Comparison of ENCODE assay signal across 16 mouse cellular contexts in the genomic region with DNA sequence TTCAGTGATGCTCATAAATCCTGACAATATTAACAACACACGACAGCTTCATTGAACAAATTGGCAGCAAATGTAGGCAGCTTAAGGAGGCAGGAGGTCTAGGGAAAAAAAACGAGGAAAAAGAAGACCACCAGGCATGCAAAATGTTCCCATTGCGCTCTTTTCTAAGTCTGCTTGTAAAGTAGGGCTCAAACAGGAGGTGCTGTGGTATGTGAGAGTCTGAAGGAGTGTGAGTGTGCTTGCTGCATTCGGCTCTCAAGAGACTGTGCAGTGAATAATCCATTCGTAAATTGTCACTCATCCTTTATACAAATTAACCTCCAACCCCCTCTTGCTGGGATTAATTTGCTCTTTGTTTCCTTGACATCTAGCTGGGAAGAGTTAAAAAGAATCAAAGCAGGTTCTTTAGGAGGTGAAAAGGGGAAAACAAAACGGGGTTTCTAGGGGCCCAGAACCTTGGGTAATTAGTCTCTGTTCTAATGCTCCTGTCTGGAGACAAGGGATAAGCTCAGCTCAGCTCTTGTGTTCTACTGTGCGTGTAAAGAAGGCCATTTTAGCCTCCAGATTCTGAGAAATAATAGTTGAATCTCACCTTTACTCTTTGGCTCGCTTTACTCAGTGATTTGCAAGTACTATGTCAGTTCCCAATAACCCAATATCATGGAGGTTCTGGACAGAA.
DNase-seq lines count a peak whose midpoint lies in the region; ATAC-seq and TF ChIP-seq lines count a peak whose summit lies in the region.
"Had no signal": no experiment of that assay in that cellular context is flagged by ENCODE, and none has a peak within 500 bp of the region (broad histone marks: within the 10 kb centered on the region; RNA-seq: fewer than 3 reads in every experiment).

No protein-coding gene starts in this region.

- H3K4me1 ChIP-seq in lung, embryonic 14.5 days (ENCODE audit: insufficient read depth), result 0 out of 2 replicates have a peak, but pooled peaks cover 3% of the 10 kb centered on the region
- H3K4me1 ChIP-seq in forebrain, embryonic 13.5 days, result peaks cover 13% of the 10 kb centered on the region
- H3K4me1 ChIP-seq in hindbrain, embryonic 15.5 days (replicated peaks), result peaks cover 19% of the 10 kb centered on the region

- no peaks in the 10 kb centered on the region for H3K27me3 ChIP-seq in lung, embryonic 14.5 days (ENCODE audit: insufficient read depth, low read length)
- no peaks in the 10 kb centered on the region; the same call in 1 of the 2 replicates for H3K27me3 ChIP-seq in forebrain, embryonic 13.5 days
- H3K27me3 ChIP-seq in hindbrain, embryonic 15.5 days, result no peaks in the 10 kb centered on the region

- 0 out of 2 replicates have a peak, but pooled peaks have one; percentile 52 for ATAC-seq in lung, embryonic 14.5 days (ENCODE audit: insufficient read depth)
- ATAC-seq in forebrain, embryonic 13.5 days, result peak; percentile 79
- ATAC-seq in hindbrain, embryonic 15.5 days (ENCODE audit: low FRiP score, low read depth), result no peak
- ATAC-seq: intestine, embryonic 16.5 days had no signal

- no peaks in the 10 kb centered on the region for H3K9me3 ChIP-seq in lung, embryonic 14.5 days (ENCODE audit: low read depth, low read length)
- no peaks in the 10 kb centered on the region for H3K9me3 ChIP-seq in forebrain, embryonic 13.5 days (replicated peaks)
- no peaks in the 10 kb centered on the region for H3K9me3 ChIP-seq in hindbrain, embryonic 15.5 days
- H3K9me3 ChIP-seq: G1E had no signal

- WGBS in lung, embryonic 14.5 days, result 23% methylated on average over 8 of the region's 8 CpGs
- WGBS in forebrain, embryonic 13.5 days, result 4% methylated on average over 8 of the region's 8 CpGs
- 17% methylated on average over 8 of the region's 8 CpGs for WGBS in hindbrain, embryonic 15.5 days

- no peaks in the 10 kb centered on the region for H3K36me3 ChIP-seq in lung, embryonic 14.5 days (ENCODE audit: insufficient read depth)
- H3K36me3 ChIP-seq in forebrain, embryonic 13.5 days (ENCODE audit: poor library complexity, severe bottlenecking), result no peaks in the 10 kb centered on the region
- no peaks in the 10 kb centered on the region for H3K36me3 ChIP-seq in hindbrain, embryonic 15.5 days
- H3K36me3 ChIP-seq: G1E had no signal

- H3K4me3 ChIP-seq in lung, embryonic 14.5 days (ENCODE audit: low read depth, low read length), result no peak overlapping the region
- no peak overlapping the region for H3K4me3 ChIP-seq in forebrain, embryonic 13.5 days
- H3K4me3 ChIP-seq in hindbrain, embryonic 15.5 days, result no peak overlapping the region

- peak; percentile 33 for DNase-seq in lung, embryonic 14.5 days
- no peak for DNase-seq in lung, adult 18-20 months
- peak; percentile 19 for DNase-seq in embryo, embryonic 11 days
- DNase-seq in adrenal gland, postnatal 14 days, result no peak
- DNase-seq in layer of hippocampus, postnatal 25 days (ENCODE audit: extremely low spot score in 1 of 2, low spot score in 1 of 2), result no peak
- DNase-seq in layer of hippocampus, postnatal 14 days (ENCODE audit: low spot score in 2 of 2), result no peak
- DNase-seq: cerebellum, adult 8-10 months; heart, postnatal 10 days; kidney, postnatal 10 days; right cerebral cortex, adult 18-20 months; thymus, postnatal 4 days had no signal

- no peak overlapping the region for H3K9ac ChIP-seq in lung, embryonic 14.5 days
- H3K9ac ChIP-seq in forebrain, embryonic 13.5 days, result no peak overlapping the region
- no peak overlapping the region for H3K9ac ChIP-seq in hindbrain, embryonic 15.5 days

- no peak for TF ChIP-seq CTCF in lung, embryonic 14.5 days (IDR thresholded peaks at IDR 0.05; ENCODE audit: low read depth)

- H3K27ac ChIP-seq in lung, embryonic 14.5 days (ENCODE audit: low read depth), result no peak overlapping the region
- no peak overlapping the region for H3K27ac ChIP-seq in forebrain, embryonic 13.5 days
- 0 out of 2 replicates have a peak overlapping the region, but pooled peaks have one; percentile 6 for H3K27ac ChIP-seq in hindbrain, embryonic 15.5 days (replicated peaks)
- H3K27ac ChIP-seq: stomach, postnatal 0 days had no signal

- H3K4me2 ChIP-seq in lung, embryonic 14.5 days, result no peak overlapping the region
- no peak overlapping the region for H3K4me2 ChIP-seq in forebrain, embryonic 13.5 days
- H3K4me2 ChIP-seq in hindbrain, embryonic 15.5 days, result no peak overlapping the region

Comparison
In these comparisons a context has a peak if more than half of its experiments do, and no peak if none do; other contexts are left out.
1. DNase-seq: peak in lung, embryonic 14.5 days (single experiment) and embryo, embryonic 11 days (single experiment); none in lung, adult 18-20 months (0 of 2), adrenal gland, postnatal 14 days (single experiment), layer of hippocampus, postnatal 25 days (0 of 2) and layer of hippocampus, postnatal 14 days (0 of 2).